Mouse (Mus musculus): ENCODE measurements around the gene Ndufv1. TPM values are rescaled to one million over a fixed set of nuclear protein-coding genes. Genes with fewer than 3 reads are reported as not detected.
"Not testable (repeated sequence)": the region's sequence is repeated elsewhere in the genome, so short reads cannot be mapped to it uniquely, and the experiment has no call there.

The Ndufv1 gene
- 77.9 and 89.6 TPM in 2 replicates for polyA plus RNA-seq (2011; ENCODE audit: insufficient read depth, insufficient read length, low read depth, missing spikeins)

DNA sequence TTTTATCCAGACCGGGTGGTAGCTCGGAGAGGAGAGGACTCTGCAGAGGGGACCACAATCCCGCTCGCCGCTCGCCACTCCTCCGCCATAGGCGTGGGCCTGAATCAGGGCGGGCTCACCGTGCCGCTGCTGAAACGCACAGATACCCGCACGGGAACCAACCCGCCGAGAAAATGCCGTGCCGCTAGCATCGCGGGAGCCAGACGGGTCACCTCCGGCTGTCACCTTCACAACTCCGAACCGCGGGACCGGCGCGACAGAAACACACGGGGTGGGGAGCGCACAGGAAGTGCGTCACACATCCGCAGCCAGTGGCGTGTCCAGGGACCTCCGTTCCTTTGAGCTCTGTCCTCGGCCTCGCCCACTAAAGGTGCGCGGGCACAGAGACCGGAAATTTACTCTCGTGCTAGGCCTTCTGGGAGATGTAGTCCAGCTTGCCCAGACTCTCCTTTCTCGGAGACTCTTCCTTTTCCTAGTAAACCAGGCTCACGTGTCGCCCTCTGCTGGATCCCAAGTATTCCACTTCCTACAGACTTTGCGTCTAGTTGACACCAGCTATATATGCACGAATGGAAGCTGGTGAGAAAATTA, at the start of gene Ndufv1:
Gene Ndufv1 (minus strand): TSS at position 375 of the 591 bp plus-strand sequence.
- Histone ChIP-seq H3K36me3 (ENCODE audit: control insufficient read depth, insufficient read depth, low read length, poor library complexity, severe bottlenecking) (peaks cover 8% of the 10 kb centered on the region; the same call in 1 of the 2 replicates), H3K4me3 (ENCODE audit: low read depth, low read length) (peak within 1 kb of the TSS; percentile 96), H3K4me1 (ENCODE audit: control insufficient read depth, insufficient read depth, low read length) (no peaks in the 10 kb centered on the region), H3K27me3 (ENCODE audit: control insufficient read depth, insufficient read depth, low read length, poor library complexity, severe bottlenecking) (no peaks in the 10 kb centered on the region), H3K9ac (ENCODE audit: low read depth, poor library complexity, severe bottlenecking) (peak within 1 kb of the TSS; percentile 57), H3K27ac (ENCODE audit: insufficient read depth, low read length) (no peak within 1 kb of the TSS), H3K9me3 (replicated peaks; ENCODE audit: control insufficient read depth, insufficient read depth, low read length, poor library complexity, severe bottlenecking) (no peaks in the 10 kb centered on the region)
- TF ChIP-seq POLR2A (IDR thresholded peaks at IDR 0.05; ENCODE audit: insufficient read depth, low read length) (no peak), EP300 (IDR thresholded peaks at IDR 0.05; ENCODE audit: insufficient read depth, low read depth, low read length) (no peak), CTCF (IDR thresholded peaks at IDR 0.05; ENCODE audit: low read depth, low read length) (peak; percentile 62)

DNA sequence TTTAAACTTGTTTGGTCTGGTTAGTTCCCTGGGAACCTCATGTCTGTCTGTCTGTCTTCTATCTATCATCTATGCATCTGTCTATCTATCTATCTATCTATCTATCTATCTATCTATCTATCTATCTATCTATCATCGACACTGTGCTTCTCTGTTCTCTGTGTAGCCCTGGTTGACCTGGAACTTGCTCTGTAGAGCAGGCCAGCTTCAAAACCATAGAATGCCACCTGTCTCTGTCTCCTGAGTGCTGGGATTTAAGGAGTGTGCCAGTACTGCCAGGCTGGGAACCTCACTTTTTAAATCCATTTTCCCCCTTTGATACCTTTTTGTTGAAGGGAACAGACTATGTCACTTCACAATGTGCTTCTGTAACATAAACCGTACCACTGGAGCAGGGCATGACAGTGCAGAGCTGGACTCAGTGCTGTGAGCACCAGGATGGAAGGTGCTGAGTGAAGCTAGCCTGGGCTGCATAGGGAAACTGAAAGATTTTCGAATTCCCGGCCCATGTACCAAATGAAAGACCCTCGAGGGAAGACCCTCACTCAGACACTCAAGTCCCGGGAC, 48.4 kb upstream of the Ndufv1 start:
- H3K4me1 ChIP-seq (ENCODE audit: control insufficient read depth, insufficient read depth, low read length) = peaks cover 17% of the 10 kb centered on the region
- peaks cover 2% of the 10 kb centered on the region; the same call in 1 of the 2 replicates for H3K27me3 ChIP-seq (ENCODE audit: control insufficient read depth, insufficient read depth, low read length, poor library complexity, severe bottlenecking)
- no peak overlapping the region for H3K4me3 ChIP-seq (ENCODE audit: low read depth, low read length)
- H3K27ac ChIP-seq (ENCODE audit: insufficient read depth, low read length) = no peak overlapping the region
- TF ChIP-seq CTCF (IDR thresholded peaks at IDR 0.05; ENCODE audit: low read depth, low read length) (no peak), EP300 (IDR thresholded peaks at IDR 0.05; ENCODE audit: insufficient read depth, low read depth, low read length) (no peak), POLR2A (IDR thresholded peaks at IDR 0.05; ENCODE audit: insufficient read depth, low read length) (no peak)
- no peak overlapping the region for H3K9ac ChIP-seq (ENCODE audit: low read depth, poor library complexity, severe bottlenecking)
- H3K36me3 ChIP-seq (ENCODE audit: control insufficient read depth, insufficient read depth, low read length, poor library complexity, severe bottlenecking) = no peaks in the 10 kb centered on the region
- H3K9me3 ChIP-seq (replicated peaks; ENCODE audit: control insufficient read depth, insufficient read depth, low read length, poor library complexity, severe bottlenecking) = peaks cover 7% of the 10 kb centered on the region

DNA sequence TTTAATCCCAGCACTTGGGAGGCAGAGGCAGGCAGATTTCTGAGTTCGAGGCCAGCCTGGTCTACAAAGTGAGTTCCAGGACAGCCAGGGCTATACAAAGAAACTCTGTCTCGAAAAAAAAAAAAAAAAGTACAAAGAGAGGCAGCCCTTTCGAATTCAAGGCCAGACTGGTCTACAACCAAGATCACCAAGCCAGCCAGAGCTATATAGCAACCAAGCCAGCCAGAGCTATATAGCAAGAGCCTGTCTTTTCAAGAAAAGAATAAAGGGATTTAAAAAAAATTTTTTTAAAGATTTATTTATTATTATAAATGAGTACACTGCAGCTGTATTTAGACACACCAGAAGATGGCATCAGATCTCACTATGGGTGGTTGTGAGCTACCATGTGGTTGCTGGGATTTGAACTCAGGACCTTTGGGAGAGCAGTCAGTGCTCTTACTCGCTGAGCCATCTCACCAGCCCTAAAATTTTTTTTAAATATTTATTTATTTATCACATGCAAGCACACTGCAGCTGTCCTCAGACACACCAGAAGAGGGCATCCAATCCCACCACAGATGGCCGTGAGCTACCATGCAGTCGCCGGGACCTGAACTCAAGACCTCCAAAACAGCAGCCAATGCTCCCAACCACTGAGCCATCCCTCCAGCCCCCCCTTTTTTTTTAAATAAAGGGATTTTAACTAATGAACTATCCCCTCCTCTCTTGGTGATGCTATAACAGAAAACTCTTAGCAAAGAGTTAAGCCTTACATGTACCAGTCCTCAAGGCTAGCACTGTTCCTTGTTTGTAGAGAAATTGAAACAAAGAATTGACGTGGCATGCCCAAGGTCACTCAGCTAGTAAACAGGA, 47.7 kb upstream of the Ndufv1 start:
- not testable (repeated sequence) for H3K27me3 ChIP-seq (ENCODE audit: control insufficient read depth, insufficient read depth, low read length, poor library complexity, severe bottlenecking); H3K4me3 ChIP-seq (ENCODE audit: low read depth, low read length); H3K9me3 ChIP-seq (replicated peaks; ENCODE audit: control insufficient read depth, insufficient read depth, low read length, poor library complexity, severe bottlenecking); H3K36me3 ChIP-seq (ENCODE audit: control insufficient read depth, insufficient read depth, low read length, poor library complexity, severe bottlenecking); H3K9ac ChIP-seq (ENCODE audit: low read depth, poor library complexity, severe bottlenecking); H3K27ac ChIP-seq (ENCODE audit: insufficient read depth, low read length)
- H3K4me1 ChIP-seq (ENCODE audit: control insufficient read depth, insufficient read depth, low read length) = peaks cover 17% of the 10 kb centered on the region

DNA sequence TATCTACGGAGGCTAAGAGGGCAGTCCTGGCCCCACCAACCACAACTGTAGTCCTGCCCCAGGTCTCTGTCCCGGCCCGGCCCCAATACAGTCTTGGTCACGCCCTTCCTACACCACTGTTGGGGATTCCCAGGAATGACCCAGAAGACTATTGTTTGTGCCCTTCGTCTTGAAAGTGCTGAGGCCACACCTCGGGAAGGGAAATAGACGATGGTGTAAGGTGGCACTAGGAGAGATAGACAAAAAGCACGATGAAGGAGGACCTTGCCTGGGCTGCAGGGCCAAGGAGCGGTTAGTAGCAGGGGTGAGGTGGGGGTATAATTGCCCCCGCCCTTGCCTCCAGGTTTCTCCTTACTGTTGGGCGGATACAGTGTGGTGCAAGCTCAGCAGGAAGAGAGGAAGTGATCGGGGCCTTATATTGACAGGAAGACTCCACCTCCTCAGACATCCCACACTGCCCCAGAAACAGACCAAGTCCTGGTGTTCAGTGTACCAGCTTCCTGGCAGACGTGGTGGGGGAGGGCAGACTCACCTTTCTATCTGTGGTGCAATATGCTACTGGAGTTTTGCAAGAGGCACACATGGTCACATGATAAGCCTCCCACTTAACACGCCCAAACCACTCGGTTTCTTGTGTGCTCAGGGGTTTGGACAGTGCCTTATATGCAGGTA, 46.6 kb upstream of the Ndufv1 start, which contains the start of gene Gstp3:
Gene Gstp3 (minus strand): TSS at position 501 of the 672 bp plus-strand sequence.
- Histone ChIP-seq H3K9me3 (replicated peaks; ENCODE audit: control insufficient read depth, insufficient read depth, low read length, poor library complexity, severe bottlenecking) (peaks cover 7% of the 10 kb centered on the region), H3K4me1 (ENCODE audit: control insufficient read depth, insufficient read depth, low read length) (peaks cover 17% of the 10 kb centered on the region), H3K36me3 (ENCODE audit: control insufficient read depth, insufficient read depth, low read length, poor library complexity, severe bottlenecking) (no peaks in the 10 kb centered on the region), H3K9ac (ENCODE audit: low read depth, poor library complexity, severe bottlenecking) (no peak within 1 kb of the TSS), H3K27ac (ENCODE audit: insufficient read depth, low read length) (peak within 1 kb of the TSS; percentile 7), H3K27me3 (ENCODE audit: control insufficient read depth, insufficient read depth, low read length, poor library complexity, severe bottlenecking) (peaks cover 2% of the 10 kb centered on the region; the same call in 1 of the 2 replicates), H3K4me3 (ENCODE audit: low read depth, low read length) (peak within 1 kb of the TSS; percentile 26; the same call in 1 of the 2 replicates)
- TF ChIP-seq CTCF (IDR thresholded peaks at IDR 0.05; ENCODE audit: low read depth, low read length) (no peak), EP300 (IDR thresholded peaks at IDR 0.05; ENCODE audit: insufficient read depth, low read depth, low read length) (peak; percentile 70; the same call in 1 of the 2 replicates), POLR2A (IDR thresholded peaks at IDR 0.05; ENCODE audit: insufficient read depth, low read length) (no peak)

DNA sequence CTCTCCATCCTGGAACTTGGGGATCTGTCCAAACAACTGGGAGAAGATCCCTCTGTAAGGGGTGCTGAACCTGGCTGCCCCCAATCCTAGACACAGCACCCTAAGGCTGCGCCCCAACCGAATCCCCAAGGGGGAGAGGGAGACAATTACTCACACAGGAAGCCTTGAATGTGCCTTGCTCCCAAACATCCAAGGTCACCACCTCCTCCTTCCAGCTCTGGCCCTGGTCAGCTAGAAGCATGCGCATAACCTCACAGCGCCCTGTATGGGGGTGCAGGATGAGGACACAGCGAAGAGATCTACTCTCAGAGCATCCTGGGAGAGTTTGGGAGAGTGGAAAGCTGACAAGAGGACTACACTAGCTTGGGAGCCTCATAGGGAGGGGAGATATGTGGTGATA, 46.0 kb upstream of the Ndufv1 start:
- peaks cover 7% of the 10 kb centered on the region for H3K9me3 ChIP-seq (replicated peaks; ENCODE audit: control insufficient read depth, insufficient read depth, low read length, poor library complexity, severe bottlenecking)
- TF ChIP-seq CTCF (IDR thresholded peaks at IDR 0.05; ENCODE audit: low read depth, low read length) = no peak
- no peak for TF ChIP-seq EP300 (IDR thresholded peaks at IDR 0.05; ENCODE audit: insufficient read depth, low read depth, low read length)
- TF ChIP-seq POLR2A (IDR thresholded peaks at IDR 0.05; ENCODE audit: insufficient read depth, low read length) = no peak
- H3K27me3 ChIP-seq (ENCODE audit: control insufficient read depth, insufficient read depth, low read length, poor library complexity, severe bottlenecking) = peaks cover 2% of the 10 kb centered on the region; the same call in 1 of the 2 replicates
- H3K9ac ChIP-seq (ENCODE audit: low read depth, poor library complexity, severe bottlenecking) = no peak overlapping the region
- H3K36me3 ChIP-seq (ENCODE audit: control insufficient read depth, insufficient read depth, low read length, poor library complexity, severe bottlenecking) = no peaks in the 10 kb centered on the region
- no peak overlapping the region for H3K4me3 ChIP-seq (ENCODE audit: low read depth, low read length)
- peaks cover 17% of the 10 kb centered on the region for H3K4me1 ChIP-seq (ENCODE audit: control insufficient read depth, insufficient read depth, low read length)
- H3K27ac ChIP-seq (ENCODE audit: insufficient read depth, low read length) = peak overlapping the region; percentile 7; the same call in 1 of the 2 replicates

Data from ES-Bruce4 (cell line).